Mouse (Mus musculus) yolk sac, embryonic 10.5 days (tissue): Measurements from ENCODE around the gene Nipa1.
"Not testable (repeated sequence)": the region's sequence is repeated elsewhere in the genome, so short reads cannot be mapped to it uniquely, and the experiment has no call there.

ENCODE experiments used
- DNase-seq: peaks from one replicate; pipeline ENCODE4 v3.0.0-alpha.2; 2017; ENCODE audit warnings: low spot score

Nipa1 gene

GRCm38 (mm10) chr7:56019930-56020253 is at the start of gene Nipa1:
TSS of gene Nipa1 (minus strand) at chr7:56019954.
- DNase-seq = no peak

GRCm38 (mm10) chr7:56066634-56067033 is 46.9 kb upstream of the Nipa1 start:
- DNase-seq = no peak

GRCm38 (mm10) chr7:56066136-56066535 is 46.4 kb upstream of the Nipa1 start:
- no peak for DNase-seq

GRCm38 (mm10) chr7:56064876-56065275 is 45.1 kb upstream of the Nipa1 start:
- DNase-seq = no peak

GRCm38 (mm10) chr7:56055338-56055737 is 35.6 kb upstream of the Nipa1 start:
- no peak for DNase-seq

- no peak for DNase-seq
Measured at GRCm38 (mm10) chr7:56052996-56053395, 33.2 kb upstream of the Nipa1 start.

- DNase-seq = peak; percentile 46
Measured at GRCm38 (mm10) chr7:56050487-56050911, 30.7 kb upstream of the Nipa1 start.

- peak; percentile 98 for DNase-seq
Measured at GRCm38 (mm10) chr7:56049831-56050321, 30.1 kb upstream of the Nipa1 start, which contains the start of gene Herc2. TSS of gene Herc2 (plus strand) at chr7:56050196.

GRCm38 (mm10) chr7:56047178-56047577 is 27.4 kb upstream of the Nipa1 start:
- no peak for DNase-seq

GRCm38 (mm10) chr7:56044267-56044629 is 24.5 kb upstream of the Nipa1 start:
- no peak for DNase-seq

GRCm38 (mm10) chr7:56043577-56044266 is 24.0 kb upstream of the Nipa1 start:
- no peak for DNase-seq

- peak; percentile 44 for DNase-seq
Measured at GRCm38 (mm10) chr7:56042353-56042752, 22.6 kb upstream of the Nipa1 start.

- no peak for DNase-seq
Measured at GRCm38 (mm10) chr7:56023586-56023985, 3.8 kb upstream of the Nipa1 start.

GRCm38 (mm10) chr7:56018972-56019929 is 503 bp downstream of the Nipa1 start:
- peak; percentile 73 for DNase-seq

- DNase-seq = no peak
Measured at GRCm38 (mm10) chr7:56018446-56018971, 1.2 kb downstream of the Nipa1 start.

- DNase-seq = no peak
Measured at GRCm38 (mm10) chr7:56017761-56018160, 2.0 kb downstream of the Nipa1 start.

- no peak for DNase-seq
Measured at GRCm38 (mm10) chr7:56015837-56016236, 3.9 kb downstream of the Nipa1 start.

GRCm38 (mm10) chr7:56015172-56015571 is 4.6 kb downstream of the Nipa1 start:
- peak; percentile 13 for DNase-seq

GRCm38 (mm10) chr7:56014002-56014702 is 5.6 kb downstream of the Nipa1 start:
- DNase-seq = not testable (repeated sequence)

- no peak for DNase-seq
Measured at GRCm38 (mm10) chr7:56013261-56014001, 6.3 kb downstream of the Nipa1 start.

- no peak for DNase-seq
Measured at GRCm38 (mm10) chr7:56011018-56011333, 8.8 kb downstream of the Nipa1 start.
